Mouse (Mus musculus) neural tube, embryonic 14.5 days (tissue): ENCODE measurements at regions not wholly inside any gene's neighbourhood (a gene's known extent, or its start where the extent isn't known, plus 50 kb on each side); places are given as distances from the start of the nearest gene placed in this dataset.

ENCODE experiments used
- ATAC-seq: fragments of 200-750 bp; cut with Nextera tagmentation; 2 replicates; pipeline ENCODE4 v1.8.0; 2017; ENCODE audit warnings: low read depth, mild to moderate bottlenecking, moderate TSS enrichment, moderate library complexity
- H3K27ac ChIP-seq: fragments of 300-500 bp; sonication (generic); 2 replicates; pipeline ENCODE4 v1.5.1; 2014; ENCODE audit warnings: low read depth, mild to moderate bottlenecking, control low read depth, low read length, moderate library complexity, mixed read lengths
- H3K27me3 ChIP-seq: fragments of 300-500 bp; sonication (generic); 2 replicates; pipeline ENCODE4 v1.6.1; 2014; ENCODE audit warnings: low read length; ENCODE audit not compliant: control insufficient read depth, insufficient read depth
- H3K36me3 ChIP-seq: fragments of 300-500 bp; sonication (generic); 2 replicates; pipeline ENCODE4 v1.6.1; 2014; ENCODE audit warnings: low read length, mixed read lengths; ENCODE audit not compliant: control insufficient read depth, insufficient read depth
- H3K4me1 ChIP-seq: fragments of 300-500 bp; sonication (generic); 2 replicates; pipeline ENCODE4 v1.6.1; 2014; ENCODE audit warnings: low read length; ENCODE audit not compliant: control insufficient read depth, insufficient read depth
- H3K4me2 ChIP-seq: fragments of 300-500 bp; sonication (generic); 2 replicates; pipeline ENCODE4 v1.6.1; 2014; ENCODE audit warnings: mild to moderate bottlenecking, low read depth, low read length, control low read depth
- H3K4me3 ChIP-seq: fragments of 300-500 bp; sonication (generic); 2 replicates; pipeline ENCODE4 v1.5.1; 2014; ENCODE audit warnings: low read depth, low read length, control low read depth, mixed read lengths
- H3K9ac ChIP-seq: fragments of 300-500 bp; sonication (generic); replicated peaks from 2 replicates; pipeline ENCODE4 v1.6.1; 2014; ENCODE audit warnings: low read depth, mild to moderate bottlenecking, control low read depth, low read length, mixed read lengths
- H3K9me3 ChIP-seq: fragments of 300-500 bp; sonication (generic); 2 replicates; pipeline ENCODE4 v1.6.1; 2016; ENCODE audit warnings: low read length; ENCODE audit not compliant: control insufficient read depth
- WGBS: fragments of 180-500 bp; shearing (Covaris S2); extraction: QIAGEN DNeasy Blood & Tissue Kit; methylation state at CpG from one replicate; pipeline ENCODE4 v1.1.7; 2014; 5-methylcytosine and 5-hydroxymethylcytosine counted together

GRCm38 (mm10) chr3:118248768-118249167, 313.2 kb upstream of the Dpyd start:
- H3K36me3 ChIP-seq = no peaks in the 10 kb centered on the region
- no peak overlapping the region for H3K9ac ChIP-seq
- H3K4me3 ChIP-seq = no peak overlapping the region
- WGBS = 66% methylated on average over 2 of the region's 2 CpGs
- H3K27me3 ChIP-seq = no peaks in the 10 kb centered on the region
- H3K4me2 ChIP-seq = no peak overlapping the region
- H3K9me3 ChIP-seq = no peaks in the 10 kb centered on the region
- H3K27ac ChIP-seq = no peak overlapping the region
- ATAC-seq = no peak
- no peaks in the 10 kb centered on the region for H3K4me1 ChIP-seq

- Histone ChIP-seq H3K27ac (no peak overlapping the region), H3K4me1 (no peaks in the 10 kb centered on the region), H3K27me3 (no peaks in the 10 kb centered on the region), H3K4me3 (no peak overlapping the region), H3K9ac (no peak overlapping the region), H3K9me3 (no peaks in the 10 kb centered on the region), H3K4me2 (no peak overlapping the region), H3K36me3 (no peaks in the 10 kb centered on the region)
- no peak for ATAC-seq
Observed at GRCm38 (mm10) chr3:118275917-118276316, 286.0 kb upstream of the Dpyd start.

DNA sequence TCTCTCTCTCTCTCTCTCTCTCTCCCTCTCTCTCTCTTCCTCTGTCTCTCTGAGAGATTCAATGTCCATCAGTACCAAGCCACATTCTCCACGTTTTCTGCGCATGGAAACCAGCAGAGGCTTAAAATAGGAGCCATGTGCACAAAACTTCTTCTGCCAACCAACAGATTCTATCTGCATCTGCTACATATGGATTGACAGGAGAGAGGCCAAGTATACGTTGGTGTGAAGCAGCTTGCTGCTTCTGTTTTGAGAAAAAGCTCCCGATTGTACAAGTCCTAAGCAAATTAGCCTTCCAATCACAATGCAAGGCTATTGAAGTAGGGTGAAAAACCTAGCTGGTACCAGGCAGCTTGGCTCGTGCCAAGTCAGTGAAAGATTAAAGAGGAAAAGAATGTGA, 283.7 kb upstream of the Dpyd start:
- H3K4me3 ChIP-seq = no peak overlapping the region
- no peak overlapping the region for H3K4me2 ChIP-seq
- H3K9me3 ChIP-seq = no peaks in the 10 kb centered on the region
- no peak overlapping the region for H3K9ac ChIP-seq
- ATAC-seq = no peak
- no peaks in the 10 kb centered on the region for H3K27me3 ChIP-seq
- no peaks in the 10 kb centered on the region for H3K4me1 ChIP-seq
- no peaks in the 10 kb centered on the region for H3K36me3 ChIP-seq
- H3K27ac ChIP-seq = no peak overlapping the region
- 80% methylated on average over 5 of the region's 5 CpGs for WGBS

DNA sequence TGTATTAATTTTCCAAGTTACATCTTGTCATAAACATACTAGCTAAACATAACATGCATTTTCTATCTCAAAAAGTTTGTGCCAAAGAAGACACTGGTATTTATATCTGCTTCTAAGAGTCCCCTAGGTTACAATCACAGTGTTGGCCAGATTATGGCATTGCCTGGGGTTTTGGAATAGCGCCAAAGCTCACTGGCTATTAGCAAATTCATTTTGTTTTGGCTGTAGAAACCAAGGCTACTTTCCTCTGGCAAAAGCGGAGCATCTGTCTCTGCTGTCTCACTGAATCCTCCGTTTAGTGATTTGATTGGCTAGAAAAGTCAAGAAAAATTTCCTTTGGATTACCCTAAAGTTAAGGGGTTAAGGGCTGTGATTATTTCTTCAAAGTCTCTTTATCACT, 275.0 kb upstream of the Dpyd start:
- Histone ChIP-seq H3K4me1 (no peaks in the 10 kb centered on the region), H3K36me3 (no peaks in the 10 kb centered on the region), H3K27me3 (no peaks in the 10 kb centered on the region), H3K9me3 (no peaks in the 10 kb centered on the region), H3K4me3 (no peak overlapping the region), H3K4me2 (no peak overlapping the region), H3K9ac (no peak overlapping the region), H3K27ac (no peak overlapping the region)
- no peak for ATAC-seq
- 51% methylated on average over 3 of the region's 3 CpGs for WGBS

DNA sequence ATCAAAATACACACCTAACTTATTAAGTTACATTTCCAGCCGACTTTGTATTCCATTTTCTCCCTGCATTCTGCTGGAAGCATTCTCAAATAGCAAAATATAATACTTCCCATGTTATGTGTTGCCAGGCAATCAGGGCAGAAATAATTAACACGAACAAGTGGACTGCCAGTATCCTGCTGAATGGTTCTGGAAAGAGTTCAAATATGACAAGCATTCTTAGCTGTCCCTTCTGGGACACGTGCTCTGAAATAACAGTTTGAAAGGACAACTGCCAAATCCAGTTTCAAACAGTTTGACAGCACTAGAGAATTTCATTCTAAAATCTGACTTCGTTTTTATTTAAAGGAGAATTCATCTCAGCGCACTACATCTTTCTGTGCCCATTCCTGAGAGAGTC, 236.8 kb upstream of the Dpyd start:
- no peaks in the 10 kb centered on the region for H3K9me3 ChIP-seq
- H3K4me3 ChIP-seq = no peak overlapping the region
- no peaks in the 10 kb centered on the region for H3K4me1 ChIP-seq
- no peaks in the 10 kb centered on the region for H3K27me3 ChIP-seq
- no peak overlapping the region for H3K27ac ChIP-seq
- ATAC-seq = no peak
- 81% methylated on average over 5 of the region's 5 CpGs for WGBS
- H3K4me2 ChIP-seq = no peak overlapping the region
- no peak overlapping the region for H3K9ac ChIP-seq
- no peaks in the 10 kb centered on the region for H3K36me3 ChIP-seq

DNA sequence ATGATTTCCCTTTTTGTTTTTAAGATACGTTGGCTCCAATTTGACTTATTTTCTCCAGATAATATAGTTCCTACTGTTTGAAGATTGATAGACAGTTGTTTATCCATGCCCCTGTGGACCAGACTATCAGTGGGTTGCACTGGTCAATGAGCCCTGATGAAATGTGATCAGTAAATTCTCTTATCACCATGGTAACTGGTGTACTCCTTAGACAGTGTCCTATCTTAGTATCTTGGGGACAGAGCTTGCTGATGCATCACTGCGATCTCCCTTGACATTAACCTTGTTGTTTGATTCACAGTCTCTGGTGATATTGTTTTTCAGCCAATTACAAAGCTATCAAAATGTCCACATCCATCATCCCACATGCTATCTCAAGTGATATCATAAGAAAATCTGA, 233.7 kb upstream of the Dpyd start:
- Histone ChIP-seq H3K9me3 (no peaks in the 10 kb centered on the region), H3K4me2 (no peak overlapping the region)

DNA sequence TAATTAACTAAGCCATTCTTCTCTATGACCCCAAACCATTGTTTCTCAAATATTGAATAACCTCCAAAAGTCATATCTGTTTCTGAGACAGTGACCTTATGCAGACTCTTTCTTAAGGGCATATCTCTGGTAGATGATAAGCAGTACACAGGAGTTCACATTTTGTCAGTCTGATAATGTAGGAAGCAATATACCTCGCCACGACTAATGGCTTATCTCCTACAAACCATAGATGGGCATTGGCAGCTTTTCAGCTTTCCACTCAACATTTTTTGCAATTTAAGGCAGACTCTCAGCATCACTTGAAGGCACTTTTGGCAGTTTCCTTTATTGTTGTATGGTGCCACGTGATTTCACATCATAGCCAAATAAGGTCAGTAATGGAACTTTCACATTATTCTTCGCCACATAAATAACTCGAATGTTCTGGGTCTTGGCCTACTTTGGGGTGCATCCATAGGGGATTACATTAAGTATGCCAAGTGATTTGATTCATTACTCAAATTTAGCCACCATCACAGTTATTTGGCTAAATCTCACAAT, 232.7 kb upstream of the Dpyd start:
- no peak for ATAC-seq
- WGBS = 91% methylated on average over 5 of the region's 5 CpGs

More for the DNA sequence above, 233.7 kb upstream of the Dpyd start:
- no peak overlapping the region for H3K27ac ChIP-seq
- peak; percentile 73; the same call in 1 of the 2 replicates for ATAC-seq
- no peaks in the 10 kb centered on the region for H3K4me1 ChIP-seq
- H3K9ac ChIP-seq = no peak overlapping the region
- H3K27me3 ChIP-seq = no peaks in the 10 kb centered on the region
- H3K4me3 ChIP-seq = no peak overlapping the region
- H3K36me3 ChIP-seq = no peaks in the 10 kb centered on the region
- WGBS = 69% methylated on average over 2 of the region's 2 CpGs

GRCm38 (mm10) chr3:118331559-118331958, 230.4 kb upstream of the Dpyd start:
- Histone ChIP-seq H3K4me3 (no peak overlapping the region), H3K4me2 (no peak overlapping the region), H3K9ac (no peak overlapping the region), H3K4me1 (no peaks in the 10 kb centered on the region), H3K27me3 (no peaks in the 10 kb centered on the region), H3K9me3 (no peaks in the 10 kb centered on the region), H3K27ac (no peak overlapping the region), H3K36me3 (no peaks in the 10 kb centered on the region)
- no peak for ATAC-seq
- WGBS = 73% methylated on average over 2 of the region's 2 CpGs

More for the DNA sequence above, 232.7 kb upstream of the Dpyd start:
- Histone ChIP-seq H3K9ac (no peak overlapping the region), H3K27ac (no peak overlapping the region), H3K4me2 (no peak overlapping the region), H3K27me3 (no peaks in the 10 kb centered on the region), H3K4me1 (no peaks in the 10 kb centered on the region), H3K4me3 (no peak overlapping the region), H3K36me3 (no peaks in the 10 kb centered on the region), H3K9me3 (no peaks in the 10 kb centered on the region)

DNA sequence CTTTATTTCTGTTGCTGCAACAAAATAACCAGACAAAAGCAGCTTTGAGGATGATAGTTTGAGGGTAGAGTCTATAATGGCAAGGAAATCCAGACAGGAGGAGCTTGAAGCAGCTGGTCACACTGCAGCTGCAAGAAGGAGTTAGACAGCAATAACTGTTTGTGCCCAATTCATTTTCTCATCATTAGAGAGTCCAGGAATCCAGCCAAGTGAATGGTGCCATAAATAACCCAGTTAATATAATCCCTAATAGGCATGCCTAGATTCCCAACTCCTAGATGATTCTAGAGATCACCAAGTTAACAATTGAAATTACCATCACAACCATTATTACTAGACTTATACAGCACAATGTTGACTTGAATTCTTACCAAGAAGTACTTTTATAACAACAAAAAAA, 223.2 kb upstream of the Dpyd start:
- Histone ChIP-seq H3K36me3 (no peaks in the 10 kb centered on the region), H3K4me2 (no peak overlapping the region), H3K27ac (no peak overlapping the region), H3K9ac (no peak overlapping the region), H3K4me1 (no peaks in the 10 kb centered on the region), H3K4me3 (no peak overlapping the region), H3K27me3 (no peaks in the 10 kb centered on the region), H3K9me3 (no peaks in the 10 kb centered on the region)
- ATAC-seq = no peak

- no peaks in the 10 kb centered on the region for H3K4me1 ChIP-seq
- H3K27me3 ChIP-seq = no peaks in the 10 kb centered on the region
- no peak overlapping the region for H3K4me2 ChIP-seq
- H3K9ac ChIP-seq = no peak overlapping the region
- no peak for ATAC-seq
- H3K27ac ChIP-seq = no peak overlapping the region
- 83% methylated on average over 5 of the region's 5 CpGs for WGBS
- H3K4me3 ChIP-seq = no peak overlapping the region
- H3K36me3 ChIP-seq = no peaks in the 10 kb centered on the region
- no peaks in the 10 kb centered on the region for H3K9me3 ChIP-seq
Observed at GRCm38 (mm10) chr3:118361741-118362141, 200.2 kb upstream of the Dpyd start.
